Mouse (Mus musculus) kidney, postnatal 0 days (tissue): Measurements from ENCODE around the gene Pstpip1. TPM values are rescaled to one million over a fixed set of nuclear protein-coding genes. Genes with fewer than 3 reads are reported as not detected.

Source experiments
- ATAC-seq: fragments of 200-750 bp; cut with Nextera tagmentation; replicated peaks from 2 replicates; pipeline ENCODE4 v1.8.0; 2017; ENCODE audit warnings: low read depth, moderate number of reproducible peaks, moderate TSS enrichment, moderate library complexity; ENCODE audit not compliant: low FRiP score
- DNase-seq: peaks from one replicate; pipeline ENCODE4 v3.0.0-alpha.2; 2016; ENCODE audit warnings: low spot score
- H3K27ac ChIP-seq: fragments of 300-500 bp; sonication (generic); 2 replicates; pipeline ENCODE4 v1.5.1; 2014; ENCODE audit warnings: mild to moderate bottlenecking
- H3K27me3 ChIP-seq: fragments of 300-500 bp; sonication (generic); 2 replicates; pipeline ENCODE4 v1.6.1; 2014; ENCODE audit warnings: low read length, mixed read lengths; ENCODE audit not compliant: insufficient read depth
- H3K36me3 ChIP-seq: fragments of 300-500 bp; sonication (generic); 2 replicates; pipeline ENCODE4 v1.6.1; 2014; ENCODE audit warnings: low read length, mixed read lengths; ENCODE audit not compliant: insufficient read depth
- H3K4me1 ChIP-seq: fragments of 300-500 bp; sonication (generic); replicated peaks from 2 replicates; pipeline ENCODE4 v1.6.1; 2014; ENCODE audit warnings: antibody characterized with exemption, low read length, mixed read lengths; ENCODE audit not compliant: insufficient read depth
- H3K4me2 ChIP-seq: fragments of 300-500 bp; sonication (generic); 2 replicates; pipeline ENCODE4 v1.6.1; 2014; ENCODE audit warnings: mild to moderate bottlenecking, low read length, moderate library complexity, mixed read lengths
- H3K4me3 ChIP-seq: fragments of 300-500 bp; sonication (generic); replicated peaks from 2 replicates; pipeline ENCODE4 v1.5.1; 2014; ENCODE audit warnings: low read depth, low read length
- H3K9ac ChIP-seq: fragments of 300-500 bp; sonication (generic); 2 replicates; pipeline ENCODE4 v1.6.1; 2014; ENCODE audit warnings: low read depth, low read length
- H3K9me3 ChIP-seq: fragments of 300-500 bp; sonication (generic); replicated peaks from 2 replicates; pipeline ENCODE4 v1.6.1; 2016; ENCODE audit warnings: low read length, inconsistent platforms, mixed read lengths
- CTCF ChIP-seq: IDR thresholded peaks from 2 replicates; pipeline ENCODE4 v1.5.1; 2016; ENCODE audit warnings: antibody characterized with exemption, low read depth, mild to moderate bottlenecking, moderate library complexity
- WGBS: fragments of 180-500 bp; shearing (Covaris S2); extraction: QIAGEN DNeasy Blood & Tissue Kit; methylation state at CpG from one replicate; pipeline ENCODE4 v1.1.7; 2014; 5-methylcytosine and 5-hydroxymethylcytosine counted together
- polyA plus RNA-seq: library from polyadenylated mRNA; unstranded; fragments of >200 nt; fragmentation: Nextera tagmentation; extraction: Ambion mirVana; gene quantifications from 2 replicates; pipeline ENCODE4 v1.2.1, GENCODE M21; 2015

Gene Pstpip1
- polyA plus RNA-seq, 1 experiment from 2014 or later = 1.3 TPM

DNA sequence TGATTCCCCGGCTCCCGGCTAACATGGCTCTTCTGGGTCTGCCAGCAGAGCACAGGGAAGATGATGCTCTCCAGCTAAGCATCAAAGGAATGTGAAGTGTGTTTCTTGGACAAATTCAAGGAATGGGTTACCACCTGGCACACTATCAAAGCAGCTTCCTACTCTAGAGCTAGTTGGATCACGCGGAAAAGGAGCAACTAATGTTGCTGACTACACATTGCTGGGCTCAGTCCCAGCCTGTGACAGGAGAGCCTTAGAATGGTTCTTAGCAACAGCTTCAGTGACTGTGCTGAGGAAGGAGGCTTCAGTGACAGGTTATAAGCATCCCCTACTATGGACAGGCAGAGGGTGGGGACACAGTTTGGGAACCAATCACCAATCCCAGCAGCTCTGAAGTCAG, 44.9 kb downstream of the Pstpip1 start:
- 87% methylated on average over 4 of the region's 4 CpGs for WGBS
- Histone ChIP-seq H3K27ac (no peak overlapping the region), H3K27me3 (no peaks in the 10 kb centered on the region), H3K4me2 (no peak overlapping the region), H3K9me3 (no peaks in the 10 kb centered on the region), H3K4me1 (no peaks in the 10 kb centered on the region), H3K4me3 (no peak overlapping the region), H3K36me3 (peaks cover 44% of the 10 kb centered on the region), H3K9ac (no peak overlapping the region)
- ATAC-seq (no peak), DNase-seq (no peak)
- no peak for TF ChIP-seq CTCF

DNA sequence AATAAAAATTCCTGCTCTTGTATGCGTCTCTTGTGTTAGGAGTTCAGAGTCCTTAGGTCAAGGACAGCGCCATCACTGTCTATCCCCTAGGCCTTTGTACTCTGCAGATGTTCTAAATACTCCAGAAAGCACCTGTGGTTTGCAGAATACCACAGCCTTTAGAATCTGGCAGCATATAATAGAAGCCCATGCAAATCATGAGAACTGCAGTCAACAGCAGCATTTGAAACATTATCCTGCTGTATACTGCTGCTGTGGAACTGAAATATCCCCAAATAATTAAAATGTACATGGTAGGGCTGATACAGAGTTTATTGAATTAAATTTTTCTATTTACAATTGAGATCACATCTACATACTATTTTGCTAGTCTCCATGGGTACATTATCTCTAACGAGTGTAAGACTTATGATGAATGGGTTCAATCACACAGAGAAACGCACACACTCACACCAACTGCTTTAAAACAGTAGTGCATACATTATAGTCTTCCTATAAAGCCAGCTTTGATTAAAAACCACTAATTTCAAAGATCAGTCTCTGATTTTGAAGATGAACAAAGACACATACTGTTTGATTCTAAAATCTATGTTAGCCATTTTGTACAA, 45.9 kb downstream of the Pstpip1 start:
- Histone ChIP-seq H3K27me3 (no peaks in the 10 kb centered on the region), H3K27ac (no peak overlapping the region), H3K4me3 (no peak overlapping the region), H3K4me1 (no peaks in the 10 kb centered on the region), H3K4me2 (no peak overlapping the region), H3K9me3 (no peaks in the 10 kb centered on the region), H3K36me3 (peaks cover 39% of the 10 kb centered on the region), H3K9ac (no peak overlapping the region)
- ATAC-seq (no peak), DNase-seq (no peak)
- TF ChIP-seq CTCF = no peak
- 87% methylated on average over 4 of the region's 4 CpGs for WGBS

DNA sequence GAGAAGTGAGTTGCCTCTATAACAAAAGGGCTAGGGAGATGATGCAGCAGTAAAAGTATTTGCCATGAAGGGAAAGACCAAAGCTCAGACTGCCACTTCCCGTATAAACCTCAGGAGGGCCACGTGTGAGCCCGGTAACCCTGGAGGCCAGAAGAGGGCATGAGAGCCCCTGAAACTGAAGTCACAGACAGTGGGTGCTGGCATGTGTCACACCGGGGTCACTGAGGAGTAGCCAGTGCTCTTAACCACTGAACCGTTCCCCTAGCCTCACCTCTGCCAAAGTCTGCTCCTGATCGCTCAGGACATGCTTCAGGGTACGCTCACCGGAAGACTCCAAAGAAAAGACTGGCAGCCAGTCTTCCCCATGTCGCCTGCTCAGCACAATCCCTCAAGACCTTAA, 52.0 kb downstream of the Pstpip1 start:
- peaks cover 19% of the 10 kb centered on the region for H3K36me3 ChIP-seq
- ATAC-seq = peak; percentile 82
- H3K27me3 ChIP-seq = no peaks in the 10 kb centered on the region
- no peak overlapping the region for H3K9ac ChIP-seq
- H3K9me3 ChIP-seq = no peaks in the 10 kb centered on the region
- no peak overlapping the region; the same call in 1 of the 2 replicates for H3K27ac ChIP-seq
- TF ChIP-seq CTCF = peak; percentile 48
- no peak overlapping the region for H3K4me2 ChIP-seq
- no peak overlapping the region for H3K4me3 ChIP-seq
- no peaks in the 10 kb centered on the region for H3K4me1 ChIP-seq
- 59% methylated on average over 9 of the region's 9 CpGs for WGBS
- peak; percentile 45 for DNase-seq

DNA sequence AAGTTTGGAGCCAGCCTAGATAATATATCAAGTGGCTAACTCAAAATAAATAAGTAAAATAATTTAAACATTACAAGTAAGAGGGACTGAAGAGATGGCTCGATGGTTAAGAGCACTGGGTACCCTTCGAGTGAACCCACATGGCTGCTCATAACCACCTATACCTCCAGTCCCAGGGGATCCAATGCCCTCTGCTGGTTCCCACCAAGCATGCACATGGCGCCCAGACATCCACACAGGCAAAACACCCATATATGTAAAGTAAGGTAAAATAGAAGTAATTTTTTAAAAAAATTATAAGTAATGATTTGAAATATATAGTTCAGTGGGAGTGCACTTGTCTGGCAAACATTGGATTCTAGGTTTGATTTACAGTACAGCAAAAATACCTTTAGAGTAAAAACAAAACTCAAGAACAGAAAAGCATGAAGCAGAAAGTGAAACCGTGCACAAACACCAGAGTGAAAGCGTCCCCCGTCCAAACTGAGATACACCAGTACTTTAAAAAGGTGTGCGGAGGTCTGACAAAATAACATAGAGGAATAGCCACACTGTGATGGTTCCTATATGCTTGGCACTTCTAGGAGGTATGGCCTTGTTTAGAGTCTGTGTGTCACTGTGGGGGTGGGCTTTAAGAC, 54.7 kb downstream of the Pstpip1 start:
- no peaks in the 10 kb centered on the region for H3K9me3 ChIP-seq
- H3K36me3 ChIP-seq = peaks cover 22% of the 10 kb centered on the region
- no peak for DNase-seq
- H3K4me1 ChIP-seq = no peaks in the 10 kb centered on the region
- TF ChIP-seq CTCF = no peak
- H3K4me2 ChIP-seq = no peak overlapping the region
- no peak overlapping the region for H3K27ac ChIP-seq
- ATAC-seq = no peak
- no peak overlapping the region for H3K4me3 ChIP-seq
- H3K27me3 ChIP-seq = no peaks in the 10 kb centered on the region
- H3K9ac ChIP-seq = no peak overlapping the region
- WGBS = 90% methylated on average over 7 of the region's 7 CpGs

- no peaks in the 10 kb centered on the region for H3K27me3 ChIP-seq
- no peak for TF ChIP-seq CTCF
- H3K4me1 ChIP-seq = no peaks in the 10 kb centered on the region
- H3K36me3 ChIP-seq = peaks cover 22% of the 10 kb centered on the region
- H3K27ac ChIP-seq = no peak overlapping the region
- no peak overlapping the region for H3K9ac ChIP-seq
- 90% methylated on average over 16 of the region's 16 CpGs for WGBS
- DNase-seq (no peak), ATAC-seq (no peak)
- no peaks in the 10 kb centered on the region for H3K9me3 ChIP-seq
- no peak overlapping the region for H3K4me3 ChIP-seq
- H3K4me2 ChIP-seq = no peak overlapping the region
Measured at GRCm38 (mm10) chr9:56146326-56146923, 56.7 kb downstream of the Pstpip1 start.

DNA sequence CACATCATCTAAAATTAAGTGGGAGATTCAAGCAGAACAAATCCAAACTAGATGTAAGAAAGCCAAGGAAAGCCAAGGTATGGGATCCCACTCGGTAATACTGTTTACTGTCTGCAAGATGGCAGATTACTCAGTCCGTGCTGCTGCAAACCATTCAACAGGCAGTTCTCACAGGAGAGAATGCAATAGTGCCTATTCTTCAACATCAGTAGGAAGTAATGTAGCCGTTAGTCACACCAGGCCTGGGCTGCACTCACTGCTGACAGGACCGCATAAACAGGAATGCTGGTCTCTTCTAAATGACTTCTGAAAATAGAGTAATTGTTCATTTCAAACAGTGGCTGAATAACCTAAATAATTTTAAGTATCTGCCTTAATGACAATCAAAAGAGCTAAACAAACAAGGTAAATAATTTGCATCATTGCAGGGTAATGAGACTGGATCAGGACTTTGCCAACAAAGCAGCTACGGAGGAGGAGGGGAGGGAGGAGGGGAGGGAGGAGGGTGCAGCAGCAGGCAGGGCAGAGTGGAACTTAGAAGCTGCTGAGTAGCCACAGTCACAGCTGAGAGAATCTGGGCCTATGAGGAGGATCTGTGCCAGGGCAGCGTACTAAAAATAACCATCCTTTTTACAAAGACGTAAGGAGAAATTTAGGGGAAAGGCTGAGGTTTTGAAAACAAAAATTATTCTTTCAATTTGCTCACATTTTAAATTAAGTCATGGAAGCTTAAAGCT, 62.2 kb downstream of the Pstpip1 start:
- no peak overlapping the region for H3K4me3 ChIP-seq
- ATAC-seq (peak; percentile 69; the same call in 1 of the 2 replicates), DNase-seq (peak; percentile 65)
- H3K4me1 ChIP-seq = no peaks in the 10 kb centered on the region
- H3K4me2 ChIP-seq = no peak overlapping the region
- no peaks in the 10 kb centered on the region for H3K27me3 ChIP-seq
- H3K36me3 ChIP-seq = 0 out of 2 replicates have a peak, but pooled peaks cover under 1% of the 10 kb centered on the region
- no peak for TF ChIP-seq CTCF
- no peaks in the 10 kb centered on the region for H3K9me3 ChIP-seq
- H3K9ac ChIP-seq = no peak overlapping the region
- WGBS = 32% methylated on average over 7 of the region's 7 CpGs
- no peak overlapping the region for H3K27ac ChIP-seq
